Mouse (Mus musculus) embryonic facial prominence, embryonic 15.5 days (tissue): Measurements from ENCODE around the gene Gys2. TPM values are rescaled to one million over a fixed set of nuclear protein-coding genes. Genes with fewer than 3 reads are reported as not detected.
"Not testable (repeated sequence)": the region's sequence is repeated elsewhere in the genome, so short reads cannot be mapped to it uniquely, and the experiment has no call there.

Experiments used
- ATAC-seq: fragments of 200-750 bp; cut with Nextera tagmentation; 2 replicates; pipeline ENCODE4 v1.8.0; 2017; ENCODE audit warnings: low read depth, moderate TSS enrichment; ENCODE audit not compliant: insufficient number of reproducible peaks, low FRiP score, low TSS enrichment
- H3K27ac ChIP-seq: fragments of 300-500 bp; sonication (generic); replicated peaks from 2 replicates; pipeline ENCODE4 v1.5.1; 2015; ENCODE audit warnings: mild to moderate bottlenecking, inconsistent platforms
- H3K27me3 ChIP-seq: fragments of 300-500 bp; sonication (generic); 2 replicates; pipeline ENCODE4 v1.6.1; 2015; ENCODE audit warnings: inconsistent platforms
- H3K36me3 ChIP-seq: fragments of 300-500 bp; sonication (generic); 2 replicates; pipeline ENCODE4 v1.6.1; 2015; ENCODE audit warnings: mild to moderate bottlenecking, inconsistent platforms
- H3K4me1 ChIP-seq: fragments of 300-500 bp; sonication (generic); 2 replicates; pipeline ENCODE4 v1.6.1; 2015; ENCODE audit warnings: inconsistent platforms
- H3K4me2 ChIP-seq: fragments of 300-500 bp; sonication (generic); replicated peaks from 2 replicates; pipeline ENCODE4 v1.6.1; 2015; ENCODE audit warnings: mild to moderate bottlenecking, inconsistent platforms
- H3K4me3 ChIP-seq: fragments of 300-500 bp; sonication (generic); replicated peaks from 2 replicates; pipeline ENCODE4 v1.5.1; 2015; ENCODE audit warnings: mild to moderate bottlenecking, inconsistent platforms
- H3K9ac ChIP-seq: fragments of 300-500 bp; sonication (generic); 2 replicates; pipeline ENCODE4 v1.6.1; 2015; ENCODE audit warnings: inconsistent platforms
- H3K9me3 ChIP-seq: fragments of 300-500 bp; sonication (generic); replicated peaks from 2 replicates; pipeline ENCODE4 v1.6.1; 2016; ENCODE audit warnings: inconsistent platforms
- WGBS: fragments of 180-500 bp; shearing (Covaris S2); methylation state at CpG from one replicate; pipeline ENCODE4 v1.1.7; 2015; 5-methylcytosine and 5-hydroxymethylcytosine counted together
- polyA plus RNA-seq: library from polyadenylated mRNA; unstranded; fragments of >200 nt; fragmentation: Nextera tagmentation; extraction: Ambion mirVana; gene quantifications from 2 replicates; pipeline ENCODE4 v1.2.1, GENCODE M21; 2015

The Gys2 gene
- polyA plus RNA-seq, 1 experiment from 2014 or later: 0.05 TPM

DNA sequence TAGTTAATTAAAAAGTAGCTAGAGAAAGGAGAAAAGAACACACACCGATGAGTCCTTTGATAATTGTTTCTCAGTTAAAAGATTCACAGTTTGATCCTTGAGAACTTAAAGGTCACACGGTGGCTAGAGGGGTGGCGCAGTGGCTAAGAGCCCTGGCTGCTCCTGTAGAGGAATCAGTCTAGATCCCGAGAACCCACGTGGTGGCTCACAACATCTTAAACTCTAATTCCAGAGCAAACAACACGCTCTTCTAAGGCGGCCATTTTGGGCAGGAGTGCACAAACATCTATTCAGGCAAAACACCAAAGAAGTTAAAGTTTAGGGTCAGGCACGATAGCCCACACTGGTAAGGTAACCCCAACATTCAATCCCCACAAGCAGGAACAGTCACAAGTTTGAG lies 30.7 kb upstream of the Gys2 start:
- Histone ChIP-seq H3K4me3 (no peak overlapping the region), H3K4me1 (peaks cover 19% of the 10 kb centered on the region; the same call in 1 of the 2 replicates), H3K9me3 (no peaks in the 10 kb centered on the region), H3K27ac (no peak overlapping the region), H3K4me2 (no peak overlapping the region), H3K9ac (no peak overlapping the region), H3K27me3 (no peaks in the 10 kb centered on the region), H3K36me3 (peaks cover 14% of the 10 kb centered on the region; the same call in 1 of the 2 replicates)
- no peak for ATAC-seq
- 70% methylated on average over 8 of the region's 8 CpGs for WGBS

- 79% methylated on average over 10 of the region's 10 CpGs for WGBS
- Histone ChIP-seq H3K27me3 (no peaks in the 10 kb centered on the region), H3K4me2 (no peak overlapping the region), H3K9me3 (no peaks in the 10 kb centered on the region), H3K36me3 (peaks cover 21% of the 10 kb centered on the region), H3K9ac (no peak overlapping the region), H3K4me3 (no peak overlapping the region), H3K4me1 (peaks cover 11% of the 10 kb centered on the region; the same call in 1 of the 2 replicates), H3K27ac (no peak overlapping the region)
- ATAC-seq: no peak
Observed at GRCm38 (mm10) chr6:142502519-142503125, 29.7 kb upstream of the Gys2 start.

DNA sequence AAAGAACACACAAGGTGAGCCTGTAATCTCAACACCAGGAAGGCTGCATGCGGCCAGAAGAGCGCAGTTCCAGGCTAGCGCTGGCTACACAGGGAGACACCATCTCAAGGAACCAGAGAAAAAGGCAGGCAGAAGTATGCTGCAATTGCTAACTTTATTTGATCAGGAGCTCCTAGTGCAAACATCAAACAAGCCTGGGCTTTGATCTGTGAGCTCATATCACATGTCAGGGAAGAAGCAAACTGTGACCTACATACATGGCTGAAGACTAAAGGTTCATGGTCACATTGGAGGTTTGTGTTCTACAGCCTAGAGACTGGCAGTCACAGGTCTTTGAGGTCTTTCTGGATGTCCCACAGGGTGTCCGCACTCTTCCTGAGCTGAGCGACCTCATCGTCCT lies 17.2 kb upstream of the Gys2 start:
- peaks cover 34% of the 10 kb centered on the region for H3K36me3 ChIP-seq
- H3K4me1 ChIP-seq, H3K9me3 ChIP-seq, H3K27ac ChIP-seq, H3K27me3 ChIP-seq, H3K4me3 ChIP-seq, H3K9ac ChIP-seq, ATAC-seq, H3K4me2 ChIP-seq: not testable (repeated sequence)
- WGBS: 96% methylated on average over 6 of the region's 6 CpGs

DNA sequence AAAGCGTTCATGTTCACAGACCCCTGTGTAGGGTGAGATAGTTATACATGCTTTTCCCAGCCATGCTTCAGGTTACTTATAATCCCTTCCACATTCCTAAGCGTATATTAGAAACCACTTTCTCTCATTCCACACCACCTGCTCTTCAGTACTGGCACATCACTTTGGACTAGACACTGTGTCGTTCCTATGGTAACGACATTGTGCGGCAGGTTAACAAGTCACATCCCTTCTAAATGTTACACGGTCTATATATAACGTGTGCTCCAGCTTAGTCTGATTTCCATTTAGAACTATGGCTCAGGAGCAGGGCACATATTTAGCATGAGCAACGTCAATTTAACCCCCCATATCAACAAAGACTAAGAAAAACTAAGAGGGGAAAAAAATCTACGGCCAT lies 14.7 kb upstream of the Gys2 start:
- no peak for ATAC-seq
- Histone ChIP-seq H3K9ac (no peak overlapping the region), H3K27me3 (no peaks in the 10 kb centered on the region), H3K4me1 (no peaks in the 10 kb centered on the region), H3K4me3 (no peak overlapping the region), H3K9me3 (no peaks in the 10 kb centered on the region), H3K36me3 (peaks cover 28% of the 10 kb centered on the region), H3K4me2 (no peak overlapping the region), H3K27ac (no peak overlapping the region)
- WGBS: 75% methylated on average over 9 of the region's 9 CpGs

DNA sequence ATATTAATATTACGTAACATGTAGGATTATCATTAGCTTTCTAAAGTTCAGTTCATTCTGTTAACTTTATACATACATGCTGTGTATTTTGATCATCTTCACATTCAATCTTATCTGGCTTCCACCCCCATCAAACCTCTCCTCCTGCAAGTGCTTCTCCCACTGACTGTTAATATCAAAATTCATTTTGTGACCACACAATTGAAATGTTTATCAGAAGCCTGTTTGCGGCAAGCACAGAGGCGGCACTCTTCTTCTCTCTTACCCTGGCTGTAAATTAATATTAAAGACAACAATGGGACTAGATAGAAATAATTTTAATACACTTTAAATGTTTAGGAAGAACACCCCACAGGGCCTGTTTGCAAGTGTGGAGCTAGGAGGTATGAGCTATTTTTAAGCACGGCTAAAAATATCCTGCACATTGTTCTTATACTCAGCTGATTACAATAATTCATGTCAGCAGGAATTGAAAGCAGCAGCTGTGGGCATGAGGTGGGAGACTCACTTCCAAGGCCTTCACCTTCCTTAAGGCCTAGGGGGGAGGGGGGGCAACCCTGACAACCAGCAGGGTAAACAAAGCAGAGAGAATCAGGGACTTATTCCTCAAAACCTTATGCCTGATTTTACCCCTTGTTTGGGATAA lies 12.7 kb upstream of the Gys2 start:
- Histone ChIP-seq H3K36me3 (peaks cover 15% of the 10 kb centered on the region), H3K4me2 (no peak overlapping the region), H3K4me1 (no peaks in the 10 kb centered on the region), H3K27ac (no peak overlapping the region), H3K4me3 (no peak overlapping the region), H3K9ac (no peak overlapping the region), H3K9me3 (no peaks in the 10 kb centered on the region), H3K27me3 (no peaks in the 10 kb centered on the region)
- 89% methylated on average over 4 of the region's 4 CpGs for WGBS
- ATAC-seq: no peak

GRCm38 (mm10) chr6:142477239-142477638 lies 4.3 kb upstream of the Gys2 start:
- ATAC-seq: no peak
- H3K27me3 ChIP-seq: no peaks in the 10 kb centered on the region
- no peak overlapping the region for H3K9ac ChIP-seq
- no peaks in the 10 kb centered on the region for H3K4me1 ChIP-seq
- WGBS: 74% methylated on average over 7 of the region's 7 CpGs
- no peaks in the 10 kb centered on the region for H3K36me3 ChIP-seq
- no peak overlapping the region for H3K4me3 ChIP-seq
- no peak overlapping the region for H3K27ac ChIP-seq
- no peak overlapping the region for H3K4me2 ChIP-seq
- H3K9me3 ChIP-seq: no peaks in the 10 kb centered on the region

DNA sequence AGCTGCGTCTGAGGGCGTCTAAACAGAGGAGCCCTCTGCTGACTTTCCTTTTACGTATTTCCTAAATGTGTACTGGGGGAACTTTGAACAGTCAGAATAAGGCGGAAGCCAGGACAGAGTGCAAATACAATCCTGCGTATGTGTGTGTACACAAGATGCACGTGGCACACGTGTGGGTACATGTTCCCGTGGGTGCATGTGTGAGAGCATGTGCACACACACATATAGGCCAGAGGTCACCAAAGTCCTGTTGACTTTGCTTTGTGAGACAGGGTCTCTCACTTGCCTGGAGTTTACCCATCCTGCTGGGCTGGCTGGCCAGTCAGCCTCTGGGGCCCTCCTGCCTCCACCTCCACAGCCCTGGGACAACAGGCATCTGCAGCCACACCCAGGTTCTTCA lies 1.8 kb downstream of the Gys2 start:
- ATAC-seq: no peak
- Histone ChIP-seq H3K4me1 (no peaks in the 10 kb centered on the region), H3K27me3 (no peaks in the 10 kb centered on the region), H3K9ac (no peak overlapping the region), H3K36me3 (no peaks in the 10 kb centered on the region), H3K27ac (no peak overlapping the region), H3K4me2 (no peak overlapping the region), H3K4me3 (no peak overlapping the region), H3K9me3 (no peaks in the 10 kb centered on the region)
- WGBS: 83% methylated on average over 8 of the region's 8 CpGs

GRCm38 (mm10) chr6:142469602-142470001 lies 3.3 kb downstream of the Gys2 start:
- H3K4me1 ChIP-seq: no peaks in the 10 kb centered on the region
- H3K36me3 ChIP-seq: no peaks in the 10 kb centered on the region
- H3K27me3 ChIP-seq: no peaks in the 10 kb centered on the region
- no peak overlapping the region for H3K4me3 ChIP-seq
- ATAC-seq: no peak
- H3K9me3 ChIP-seq: no peaks in the 10 kb centered on the region
- 51% methylated on average over 4 of the region's 4 CpGs for WGBS
- no peak overlapping the region for H3K9ac ChIP-seq
- H3K27ac ChIP-seq: no peak overlapping the region
- no peak overlapping the region for H3K4me2 ChIP-seq

GRCm38 (mm10) chr6:142462194-142462593 lies 10.7 kb downstream of the Gys2 start:
- no peak for ATAC-seq
- H3K27ac ChIP-seq: no peak overlapping the region
- H3K9me3 ChIP-seq: no peaks in the 10 kb centered on the region
- no peaks in the 10 kb centered on the region for H3K36me3 ChIP-seq
- no peak overlapping the region for H3K4me3 ChIP-seq
- H3K4me1 ChIP-seq: no peaks in the 10 kb centered on the region
- 32% methylated on average over 6 of the region's 6 CpGs for WGBS
- H3K9ac ChIP-seq: no peak overlapping the region
- no peak overlapping the region for H3K4me2 ChIP-seq
- no peaks in the 10 kb centered on the region for H3K27me3 ChIP-seq

DNA sequence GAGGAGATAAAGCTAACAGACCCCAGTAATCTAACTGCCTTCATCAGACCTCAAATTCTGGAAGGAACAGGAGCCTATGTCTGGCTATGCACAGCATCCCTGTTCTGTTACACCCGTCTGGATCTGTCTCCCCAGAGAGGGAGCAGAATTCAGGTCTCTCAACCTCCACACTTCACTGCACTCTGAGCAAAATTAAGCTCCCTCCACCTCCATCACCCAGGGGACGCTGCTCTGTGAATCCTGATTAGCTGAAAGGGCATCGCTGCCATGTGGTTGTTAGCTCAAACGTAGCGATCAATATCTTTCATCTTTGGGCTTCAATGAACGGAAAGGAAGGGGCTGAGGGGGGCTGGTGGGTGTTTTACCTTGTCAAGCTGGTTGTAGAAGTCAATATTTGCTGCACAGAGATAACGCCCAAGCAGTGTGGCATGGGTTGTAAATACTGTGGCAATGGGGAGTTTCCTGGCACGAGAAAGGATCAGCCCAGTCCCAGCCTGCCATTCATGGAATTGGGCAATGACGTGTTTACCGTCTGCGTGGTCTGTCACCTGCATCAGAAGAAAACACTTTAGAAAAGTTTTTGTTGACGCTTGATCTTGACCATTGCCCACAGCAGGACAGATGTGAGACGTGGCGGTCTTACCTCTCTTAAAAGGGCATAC lies 13.8 kb downstream of the Gys2 start:
- no peak for ATAC-seq
- no peaks in the 10 kb centered on the region for H3K9me3 ChIP-seq
- 75% methylated on average over 14 of the region's 14 CpGs for WGBS
- H3K4me2 ChIP-seq: no peak overlapping the region
- H3K36me3 ChIP-seq: no peaks in the 10 kb centered on the region
- no peaks in the 10 kb centered on the region for H3K4me1 ChIP-seq
- H3K9ac ChIP-seq: no peak overlapping the region
- no peak overlapping the region for H3K4me3 ChIP-seq
- H3K27me3 ChIP-seq: no peaks in the 10 kb centered on the region
- H3K27ac ChIP-seq: no peak overlapping the region

DNA sequence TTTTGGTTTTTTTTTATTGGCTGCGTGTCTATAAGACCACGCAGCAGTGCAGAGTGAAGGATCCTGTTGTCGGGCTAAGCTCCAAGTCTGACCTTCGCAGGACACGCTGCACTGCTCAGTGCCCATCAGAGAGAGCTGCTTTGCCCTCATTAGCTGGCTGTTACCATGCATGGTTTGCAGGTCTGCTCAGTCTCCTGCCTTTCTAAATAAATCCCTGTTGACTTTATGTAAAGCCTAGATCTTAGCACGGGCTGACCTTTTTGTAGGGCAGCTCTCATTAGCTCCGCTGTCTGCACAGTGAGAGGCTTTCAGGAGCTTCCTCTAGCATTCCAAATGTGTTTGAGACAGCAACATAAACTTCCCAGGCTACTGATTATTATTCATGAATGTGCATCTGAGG lies 14.9 kb downstream of the Gys2 start:
- no peaks in the 10 kb centered on the region for H3K4me1 ChIP-seq
- H3K27me3 ChIP-seq: no peaks in the 10 kb centered on the region
- H3K9me3 ChIP-seq: no peaks in the 10 kb centered on the region
- H3K4me2 ChIP-seq: no peak overlapping the region
- H3K27ac ChIP-seq: no peak overlapping the region
- ATAC-seq: no peak
- 54% methylated on average over 7 of the region's 7 CpGs for WGBS
- H3K36me3 ChIP-seq: no peaks in the 10 kb centered on the region
- no peak overlapping the region for H3K4me3 ChIP-seq
- no peak overlapping the region for H3K9ac ChIP-seq
